Mouse (Mus musculus) spleen, adult 2 months (tissue): ENCODE results near the gene Kif1c. TPM values are rescaled to one million over a fixed set of nuclear protein-coding genes. Genes with fewer than 3 reads are reported as not detected.

Source experiments
- DNase-seq, 2 experiments: peaks; one replicate each; pipeline versions ENCODE4 v3.0.0 to v3.0.0-alpha.2; 2012 to 2021; ENCODE audit warnings: low spot score in 2 of 2, low read depth in 1 of 2
- H3K27ac ChIP-seq: fragments of 200-500 bp; 2 replicates; pipeline ENCODE4 v1.5.1; 2012; ENCODE audit warnings: low read length, inconsistent platforms; ENCODE audit not compliant: insufficient read depth
- H3K27me3 ChIP-seq: fragments of 200-500 bp; 2 replicates; pipeline ENCODE4 v1.6.1; 2012; ENCODE audit warnings: mild to moderate bottlenecking, moderate library complexity, low read length, inconsistent platforms; ENCODE audit not compliant: control insufficient read depth, insufficient read depth
- H3K36me3 ChIP-seq: fragments of 200-500 bp; 2 replicates; pipeline ENCODE4 v1.6.1; 2012; ENCODE audit warnings: mild to moderate bottlenecking, low read length, inconsistent platforms; ENCODE audit not compliant: control insufficient read depth, insufficient read depth
- H3K4me1 ChIP-seq: fragments of 200-500 bp; 2 replicates; pipeline ENCODE4 v1.6.1; 2011; ENCODE audit warnings: inconsistent platforms; ENCODE audit not compliant: control insufficient read depth, insufficient read depth, insufficient read length
- H3K4me3 ChIP-seq: fragments of 200-500 bp; 2 replicates; pipeline ENCODE4 v1.5.1; 2011; ENCODE audit warnings: mild to moderate bottlenecking, inconsistent platforms; ENCODE audit not compliant: insufficient read depth, insufficient read length; ENCODE audit errors: extremely low read depth
- CTCF ChIP-seq: fragments of 200-500 bp; IDR thresholded peaks from 2 replicates; pipeline ENCODE4 v1.5.1; 2011; ENCODE audit warnings: mild to moderate bottlenecking, inconsistent platforms; ENCODE audit not compliant: insufficient read depth, insufficient read length, insufficient replicate concordance; ENCODE audit errors: extremely low read depth
- POLR2A ChIP-seq: fragments of 200-500 bp; IDR thresholded peaks from 2 replicates; pipeline ENCODE4 v1.6.1; 2011; ENCODE audit warnings: low read depth, low read length, inconsistent platforms
- WGBS: fragments of 180-500 bp; shearing (Covaris S2); methylation state at CpG from one replicate; pipeline ENCODE4 v1.1.7; 2018; 5-methylcytosine and 5-hydroxymethylcytosine counted together
- polyA plus RNA-seq: library from polyadenylated mRNA; depleted of rRNA; stranded (reverse); fragments of >200 nt; gene quantifications from 2 replicates; pipeline ENCODE4 v1.2.3, GENCODE M21; 2012

The Kif1c gene
- polyA plus RNA-seq, 1 experiment: 17.5 TPM

DNA sequence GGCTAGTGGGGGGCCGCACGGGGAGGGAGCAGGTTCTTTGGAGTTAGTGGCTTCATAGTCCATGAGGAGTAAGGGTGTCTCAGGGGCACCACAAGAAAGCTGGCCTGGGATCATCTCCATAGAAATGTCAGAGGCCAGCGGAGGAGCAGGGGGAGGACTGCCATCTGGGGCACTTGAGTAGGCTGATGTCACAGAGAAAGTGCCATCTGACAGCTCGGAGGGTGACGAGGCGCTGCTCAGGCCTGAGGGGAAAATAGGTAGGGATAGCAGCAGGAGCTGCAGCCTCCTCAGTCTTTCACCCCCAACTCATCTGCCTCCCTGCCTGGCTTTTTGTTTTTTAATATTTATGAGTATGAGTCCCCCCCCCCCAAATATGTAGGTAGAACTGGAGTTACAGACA is 26.3 kb upstream of the Kif1c start:
- TF ChIP-seq CTCF (no peak), POLR2A (no peak)
- WGBS: 97% methylated on average over 6 of the region's 6 CpGs
- no peak overlapping the region for H3K4me3 ChIP-seq
- no peaks in the 10 kb centered on the region for H3K27me3 ChIP-seq
- H3K4me1 ChIP-seq: peaks cover 5% of the 10 kb centered on the region; the same call in 1 of the 2 replicates
- H3K27ac ChIP-seq: no peak overlapping the region
- no peak for DNase-seq
- H3K36me3 ChIP-seq: peaks cover 18% of the 10 kb centered on the region

DNA sequence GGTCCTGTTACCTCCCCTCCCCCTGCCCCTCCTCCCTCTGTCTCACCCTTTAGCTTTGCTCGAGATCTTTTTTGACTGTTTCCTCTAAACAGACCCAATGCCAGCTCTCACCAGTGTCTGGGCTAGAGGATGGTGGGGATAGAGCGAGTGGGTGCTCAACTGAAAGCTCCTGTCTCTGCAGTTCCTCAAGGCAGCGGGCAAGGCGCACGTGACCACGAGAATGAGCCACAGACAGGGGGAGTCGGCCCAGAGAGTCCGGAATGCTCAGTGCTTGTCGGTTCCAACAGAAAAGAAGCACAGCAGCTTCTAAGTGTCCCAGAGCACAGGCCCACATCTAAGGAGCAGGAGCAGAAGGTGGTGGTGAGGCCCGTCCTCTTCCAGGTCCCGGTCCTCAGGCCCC is 25.8 kb upstream of the Kif1c start:
- Histone ChIP-seq H3K4me3 (no peak overlapping the region), H3K27me3 (no peaks in the 10 kb centered on the region), H3K4me1 (peaks cover 8% of the 10 kb centered on the region; the same call in 1 of the 2 replicates), H3K27ac (no peak overlapping the region), H3K36me3 (peaks cover 18% of the 10 kb centered on the region)
- no peak for DNase-seq
- TF ChIP-seq POLR2A (no peak), CTCF (no peak)
- WGBS: 50% methylated on average over 11 of the region's 11 CpGs

DNA sequence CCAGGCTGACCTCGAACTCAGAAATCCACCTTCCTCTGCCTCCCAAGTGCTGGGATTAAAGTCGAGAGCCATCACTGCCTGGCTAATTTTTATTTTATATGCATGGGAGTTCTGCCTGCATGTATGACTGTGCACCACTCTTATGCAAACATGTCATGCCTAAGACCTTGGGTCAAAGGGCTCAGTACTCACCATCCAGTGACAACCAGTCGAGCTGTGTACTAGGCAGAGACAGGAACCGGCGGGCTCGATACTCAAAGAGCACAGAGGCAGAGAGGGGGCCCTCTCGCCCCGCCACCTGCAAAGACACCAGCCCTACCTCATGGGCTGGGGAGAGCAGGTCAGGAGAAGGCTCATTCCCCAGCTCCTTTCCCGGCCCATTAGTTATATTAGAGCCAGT is 22.3 kb upstream of the Kif1c start:
- Histone ChIP-seq H3K4me1 (peaks cover 4% of the 10 kb centered on the region; the same call in 1 of the 2 replicates), H3K27me3 (no peaks in the 10 kb centered on the region), H3K27ac (no peak overlapping the region), H3K36me3 (peaks cover 25% of the 10 kb centered on the region), H3K4me3 (no peak overlapping the region)
- WGBS: 88% methylated on average over 9 of the region's 9 CpGs
- TF ChIP-seq POLR2A: no peak
- no peak for TF ChIP-seq CTCF
- no peak for DNase-seq

DNA sequence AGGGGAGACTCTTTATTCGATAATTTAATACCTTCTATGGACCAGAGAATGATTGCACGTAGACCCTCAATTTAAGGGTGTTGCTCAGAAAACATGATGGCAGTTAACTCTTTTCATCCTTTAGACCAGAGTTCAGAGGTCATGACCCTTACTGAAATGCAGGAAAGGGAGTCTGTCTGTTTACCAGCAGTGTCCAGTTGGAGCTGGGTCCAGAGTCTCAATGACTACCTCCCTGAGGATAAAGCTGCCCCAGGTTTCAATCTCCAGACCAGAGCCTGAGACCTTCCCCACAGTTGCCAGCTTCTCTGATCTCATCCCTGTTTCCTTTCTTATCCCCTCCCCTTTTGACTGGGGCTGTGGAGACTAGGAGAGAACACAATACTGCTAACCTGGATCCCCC is 21.8 kb upstream of the Kif1c start:
- no peak for TF ChIP-seq POLR2A
- TF ChIP-seq CTCF: no peak
- 94% methylated on average over 2 of the region's 2 CpGs for WGBS
- Histone ChIP-seq H3K4me1 (peaks cover 4% of the 10 kb centered on the region; the same call in 1 of the 2 replicates), H3K27me3 (no peaks in the 10 kb centered on the region), H3K4me3 (no peak overlapping the region), H3K27ac (no peak overlapping the region), H3K36me3 (peaks cover 25% of the 10 kb centered on the region)
- no peak for DNase-seq

DNA sequence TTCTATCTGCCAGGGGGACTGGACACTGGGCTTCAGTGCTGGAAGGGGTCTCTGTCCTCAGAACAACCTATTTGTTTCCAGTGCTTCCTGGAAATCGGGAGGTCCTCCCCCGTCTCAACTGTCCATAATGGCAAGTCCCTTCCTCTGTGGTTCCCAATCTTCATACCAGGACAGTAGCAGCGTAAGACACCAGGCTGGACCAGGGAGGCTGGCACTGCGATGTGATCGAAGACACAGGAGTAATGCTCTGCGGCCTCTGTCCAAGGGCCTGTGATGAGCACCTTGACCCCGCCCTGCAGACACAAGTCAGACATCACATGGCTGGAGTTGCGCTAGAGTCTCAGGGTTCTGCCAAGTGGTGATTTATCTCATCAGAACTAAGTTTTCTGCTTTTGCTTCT is 21.0 kb upstream of the Kif1c start:
- peak overlapping the region; percentile 56 for H3K27ac ChIP-seq
- no peak for DNase-seq
- H3K36me3 ChIP-seq: peaks cover 29% of the 10 kb centered on the region
- H3K4me3 ChIP-seq: no peak overlapping the region
- whole genome bisulfite sequencing: 94% methylated on average over 8 of the region's 8 CpGs
- no peaks in the 10 kb centered on the region for H3K27me3 ChIP-seq
- no peak for TF ChIP-seq POLR2A
- TF ChIP-seq CTCF: no peak
- H3K4me1 ChIP-seq: peaks cover 4% of the 10 kb centered on the region; the same call in 1 of the 2 replicates

DNA sequence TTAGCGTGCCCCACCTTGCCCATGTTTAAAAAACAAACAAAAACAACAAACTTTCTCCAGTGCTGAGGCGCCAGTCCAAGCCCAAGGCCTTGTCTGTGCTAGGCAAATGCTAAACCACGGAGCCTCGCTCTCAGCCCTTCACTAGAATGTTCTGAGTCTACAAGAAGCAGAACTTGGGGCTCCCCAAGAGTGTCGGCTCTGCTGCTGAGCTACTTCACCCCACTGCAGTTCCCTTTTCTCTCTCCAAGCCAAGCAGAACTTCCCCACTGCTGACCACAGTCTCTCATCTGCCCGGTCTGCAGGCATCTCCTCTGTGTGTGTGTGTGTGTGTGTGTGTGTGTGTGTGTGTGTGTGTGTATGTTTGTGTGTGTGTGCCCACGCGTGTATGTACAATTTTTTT is 20.5 kb upstream of the Kif1c start:
- peak; percentile 60 to 66 for DNase-seq
- Histone ChIP-seq H3K4me3 (no peak overlapping the region), H3K4me1 (peaks cover 4% of the 10 kb centered on the region; the same call in 1 of the 2 replicates), H3K27me3 (no peaks in the 10 kb centered on the region), H3K27ac (peak overlapping the region; percentile 80), H3K36me3 (peaks cover 25% of the 10 kb centered on the region)
- TF ChIP-seq CTCF (no peak), POLR2A (no peak)
- WGBS: 25% methylated on average over 8 of the region's 8 CpGs

DNA sequence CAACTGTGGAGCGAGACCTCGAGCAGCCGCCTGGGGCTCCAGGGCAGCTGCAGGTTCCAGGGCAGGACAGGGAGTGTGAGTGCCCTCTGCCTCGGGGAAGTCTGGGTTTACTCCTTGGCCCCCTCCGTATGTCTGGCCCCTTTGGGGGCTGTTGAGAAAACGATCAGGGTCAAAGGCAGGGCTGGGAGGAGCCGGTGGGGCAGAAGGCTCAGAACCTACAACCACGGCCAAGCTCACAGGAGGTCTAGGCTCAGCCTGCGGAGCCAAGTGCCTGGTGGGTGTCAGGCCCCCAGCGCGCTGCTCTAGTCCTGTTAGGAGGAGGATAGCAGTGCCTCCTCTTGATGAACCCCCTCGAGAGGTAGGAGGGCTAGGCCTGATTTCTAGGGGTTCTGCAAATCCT is 19.2 kb upstream of the Kif1c start:
- H3K4me1 ChIP-seq: peaks cover 4% of the 10 kb centered on the region; the same call in 1 of the 2 replicates
- 90% methylated on average over 12 of the region's 12 CpGs for WGBS
- no peak overlapping the region for H3K27ac ChIP-seq
- peaks cover 18% of the 10 kb centered on the region for H3K36me3 ChIP-seq
- TF ChIP-seq CTCF: no peak
- TF ChIP-seq POLR2A: no peak
- no peak for DNase-seq
- no peaks in the 10 kb centered on the region for H3K27me3 ChIP-seq
- no peak overlapping the region for H3K4me3 ChIP-seq
